Mouse (Mus musculus): ENCODE results near the gene Ttll11.

The Ttll11 gene

GRCm38 (mm10) chr2:35723691-35724090, 256.0 kb downstream of the Ttll11 start:
- 79% methylated on average over 7 of the region's 7 CpGs for WGBS

- WGBS, result 82% methylated on average over 6 of the region's 6 CpGs
Observed at GRCm38 (mm10) chr2:35723267-35723666, 256.4 kb downstream of the Ttll11 start.

GRCm38 (mm10) chr2:35722821-35723220, 256.9 kb downstream of the Ttll11 start:
- WGBS, result 67% methylated on average over 9 of the region's 9 CpGs

DNA sequence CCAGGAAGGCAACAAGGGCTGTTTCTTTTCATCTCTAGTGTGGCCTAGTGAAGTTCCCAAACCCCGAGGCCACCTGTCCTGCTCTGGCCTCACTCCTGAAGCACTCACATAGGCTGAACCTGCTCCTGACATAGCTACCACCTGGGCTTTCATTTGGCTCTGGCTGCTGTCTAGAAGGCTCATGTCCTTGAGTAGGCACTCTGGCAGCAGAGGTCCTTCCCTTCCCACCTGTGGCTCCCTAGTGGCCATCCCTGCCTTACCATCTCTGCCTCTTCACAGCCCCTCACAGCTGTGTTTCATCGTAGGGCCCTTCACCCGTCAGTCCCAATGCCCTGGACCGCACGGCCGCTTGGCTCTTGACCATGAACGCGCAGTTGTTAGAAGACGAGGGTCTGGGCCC, 258.8 kb downstream of the Ttll11 start:
- whole genome bisulfite sequencing, result 93% methylated on average over 9 of the region's 9 CpGs

- WGBS, result 70% methylated on average over 13 of the region's 13 CpGs
Observed at GRCm38 (mm10) chr2:35720550-35720949, 259.2 kb downstream of the Ttll11 start.

DNA sequence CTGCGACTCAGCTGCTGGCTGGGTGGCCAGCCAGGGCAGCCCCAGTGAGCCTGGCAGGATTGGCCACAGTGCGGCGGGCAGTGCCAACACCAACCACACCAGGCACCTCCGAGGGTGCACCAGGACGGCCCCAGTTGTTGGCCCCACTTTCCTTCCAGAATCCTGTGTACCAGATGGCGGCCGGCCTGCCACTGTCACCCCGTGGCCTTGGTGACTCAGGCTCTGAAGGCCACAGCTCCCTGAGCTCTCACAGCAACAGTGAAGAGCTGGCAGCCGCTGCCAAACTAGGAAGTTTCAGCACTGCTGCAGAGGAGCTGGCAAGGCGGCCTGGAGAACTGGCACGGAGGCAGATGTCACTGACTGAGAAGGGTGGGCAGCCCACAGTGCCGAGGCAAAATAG, 259.6 kb downstream of the Ttll11 start:
- WGBS, result 57% methylated on average over 12 of the region's 12 CpGs

- WGBS, result 70% methylated on average over 12 of the region's 12 CpGs
Observed at GRCm38 (mm10) chr2:35719230-35720005, 260.3 kb downstream of the Ttll11 start.

DNA sequence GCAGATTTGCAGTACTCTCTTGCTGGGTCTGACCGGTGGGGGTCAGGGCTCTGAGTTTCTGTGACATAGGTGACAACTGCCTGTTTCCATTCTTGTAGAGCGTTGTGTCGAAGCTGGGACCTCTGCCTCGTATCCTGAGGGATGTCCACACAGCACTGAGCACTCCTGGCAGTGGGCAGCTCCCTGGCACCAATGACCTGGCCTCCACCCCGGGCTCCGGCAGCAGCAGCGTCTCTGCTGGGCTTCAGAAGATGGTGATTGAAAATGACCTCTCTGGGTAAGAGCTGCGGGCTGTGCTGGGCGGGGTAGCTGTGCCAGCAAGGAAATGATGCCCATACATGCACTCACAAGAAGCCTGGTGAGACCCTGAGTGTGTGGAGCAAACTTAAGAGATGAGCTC, 261.1 kb downstream of the Ttll11 start:
- 79% methylated on average over 9 of the region's 9 CpGs for WGBS

- WGBS, result 63% methylated on average over 5 of the region's 5 CpGs
Observed at GRCm38 (mm10) chr2:35718003-35718500, 261.7 kb downstream of the Ttll11 start.

GRCm38 (mm10) chr2:35716175-35716574, 263.5 kb downstream of the Ttll11 start:
- WGBS, result 51% methylated on average over 1 of the region's 1 CpGs

DNA sequence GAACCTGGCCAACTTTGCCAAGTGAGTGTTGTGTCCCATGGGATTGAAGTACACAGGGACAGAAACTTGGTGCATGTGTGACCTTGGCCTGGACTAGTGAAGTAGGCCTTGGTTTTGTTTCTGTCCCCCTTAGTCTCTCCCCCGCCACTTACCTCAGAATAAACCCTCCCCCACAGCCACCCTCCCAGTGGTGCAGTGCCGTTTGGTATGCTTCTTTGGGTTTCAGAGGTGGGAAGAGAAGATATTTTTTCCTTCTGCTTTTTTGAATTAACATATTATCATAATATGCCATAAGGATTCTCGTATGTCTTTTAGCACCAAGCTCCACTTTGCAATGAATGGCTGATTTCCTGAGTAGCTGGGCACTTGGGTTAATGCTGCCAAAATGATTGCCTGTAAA, 264.2 kb downstream of the Ttll11 start:
- WGBS, result 48% methylated on average over 3 of the region's 3 CpGs

DNA sequence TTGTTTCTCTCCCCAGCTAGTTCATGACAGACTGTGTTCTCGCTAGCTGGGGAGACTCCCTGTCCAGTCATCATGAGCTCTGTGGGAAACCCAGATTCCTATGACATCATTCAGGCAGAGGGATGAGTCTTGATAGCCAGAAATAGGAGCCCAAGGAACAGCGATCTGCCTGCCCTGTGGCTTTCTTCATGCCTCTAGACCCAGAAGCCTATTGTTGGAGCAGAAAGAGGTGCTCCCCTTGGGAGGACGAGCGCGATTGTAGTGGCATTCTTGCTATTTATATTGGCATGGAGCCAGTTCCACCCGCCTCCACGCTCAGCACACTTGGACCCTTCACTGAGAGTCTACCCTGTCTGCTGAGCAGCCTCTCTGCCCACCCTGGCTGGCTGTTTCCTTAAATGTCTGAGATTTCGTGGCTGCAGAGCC, 265.0 kb downstream of the Ttll11 start:
- 21% methylated on average over 8 of the region's 8 CpGs for WGBS

DNA sequence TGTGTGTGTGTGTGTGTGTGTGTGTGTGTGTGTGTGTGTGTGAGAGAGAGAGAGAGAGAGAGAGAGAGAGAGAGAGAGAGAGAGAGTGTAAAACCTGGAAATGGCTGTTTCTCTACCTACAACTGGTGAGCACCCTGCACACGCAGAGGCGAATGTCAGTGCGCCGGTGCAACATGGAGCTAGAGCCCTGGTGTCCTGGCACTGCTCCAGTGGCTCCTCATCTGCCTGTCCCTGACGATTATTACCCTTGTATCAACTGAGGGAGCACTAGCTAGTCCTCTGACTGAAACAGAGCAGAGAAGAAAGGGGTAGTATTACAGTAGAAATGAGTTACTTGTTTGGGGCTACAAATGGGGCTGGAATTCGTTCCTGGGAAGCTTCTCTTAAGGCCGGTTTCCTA, 266.3 kb downstream of the Ttll11 start:
- 73% methylated on average over 7 of the region's 7 CpGs for WGBS

DNA sequence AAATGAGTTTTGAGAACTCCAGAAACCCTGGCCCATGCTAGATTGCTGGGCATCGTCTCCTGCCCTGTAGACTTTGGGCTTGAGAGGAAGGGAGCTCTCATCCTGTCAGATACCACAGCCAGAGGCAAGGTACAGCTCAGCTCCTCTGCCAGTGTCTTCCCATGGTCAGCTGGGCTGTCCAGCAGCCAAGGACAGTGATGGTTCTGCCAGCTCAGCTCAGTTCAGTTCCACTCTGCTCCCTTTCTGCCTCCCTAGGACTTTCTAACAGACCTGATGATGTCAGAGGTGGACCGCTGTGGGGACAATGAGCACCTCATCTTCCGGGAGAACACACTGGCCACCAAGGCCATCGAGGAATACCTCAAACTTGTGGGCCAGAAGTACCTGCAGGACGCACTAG, 267.1 kb downstream of the Ttll11 start:
- WGBS, result 92% methylated on average over 5 of the region's 5 CpGs

DNA sequence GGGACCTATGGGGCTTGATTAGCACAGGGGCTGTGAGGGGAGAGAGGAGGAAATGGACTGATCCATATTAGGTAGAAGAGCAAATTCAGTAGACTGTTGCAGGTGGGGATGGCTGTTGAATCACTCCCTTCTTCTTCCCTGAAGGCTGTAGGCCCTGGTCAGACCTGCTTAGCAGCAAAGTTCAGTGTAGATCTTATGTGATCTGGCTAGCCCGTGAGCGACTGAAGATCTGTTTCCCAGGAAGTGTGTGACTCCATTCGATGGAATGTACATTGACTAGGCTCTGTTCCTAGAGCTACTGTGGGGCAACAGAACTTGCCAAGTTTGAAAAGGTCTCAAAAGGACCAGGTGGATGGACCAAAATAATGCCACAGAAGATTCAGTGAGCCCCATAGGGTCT, 276.5 kb downstream of the Ttll11 start:
- WGBS, result 82% methylated on average over 3 of the region's 3 CpGs

- WGBS, result 62% methylated on average over 6 of the region's 6 CpGs
Observed at GRCm38 (mm10) chr2:35702608-35703007, 277.1 kb downstream of the Ttll11 start.

DNA sequence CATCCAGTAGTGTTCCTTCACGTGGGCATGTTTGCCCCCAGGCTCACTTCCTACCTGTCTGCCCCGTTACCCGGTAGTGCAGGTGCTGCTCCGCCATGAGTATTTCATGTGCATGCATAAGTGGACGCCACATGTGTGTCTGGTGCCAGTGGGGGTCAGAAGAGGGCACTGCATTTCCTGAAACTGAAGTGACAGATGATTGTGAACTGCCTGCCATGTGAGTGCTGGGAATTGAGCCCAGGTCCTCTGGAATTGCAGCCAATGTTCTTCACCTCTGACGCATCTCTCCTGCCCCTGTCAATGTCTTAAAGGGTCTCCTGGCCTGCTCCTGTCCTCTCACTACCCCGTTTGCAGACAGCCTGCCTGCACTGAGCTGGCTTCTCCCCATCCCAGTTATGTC, 277.7 kb downstream of the Ttll11 start:
- WGBS, result 88% methylated on average over 7 of the region's 7 CpGs
